Mouse (Mus musculus) heart, embryonic 16.5 days (tissue): Measurements from ENCODE around the gene Tmpo. TPM values are rescaled to one million over a fixed set of nuclear protein-coding genes. Genes with fewer than 3 reads are reported as not detected.

Experiments used
- ATAC-seq: fragments of 200-750 bp; cut with Nextera tagmentation; replicated peaks from 2 replicates; pipeline ENCODE4 v1.8.0; 2017; ENCODE audit warnings: moderate number of reproducible peaks; ENCODE audit not compliant: insufficient read depth, low FRiP score; ENCODE audit errors: extremely low read depth
- H3K27ac ChIP-seq: fragments of 300-500 bp; sonication (generic); 2 replicates; pipeline ENCODE4 v1.5.1; 2014; ENCODE audit warnings: mild to moderate bottlenecking, low read length, control low read depth, moderate library complexity
- H3K27me3 ChIP-seq: fragments of 300-500 bp; sonication (generic); 2 replicates; pipeline ENCODE4 v1.6.1; 2014; ENCODE audit warnings: low read length, mixed read lengths; ENCODE audit not compliant: control insufficient read depth, insufficient read depth
- H3K36me3 ChIP-seq: fragments of 300-500 bp; sonication (generic); 2 replicates; pipeline ENCODE4 v1.6.1; 2014; ENCODE audit not compliant: control insufficient read depth, insufficient read depth
- H3K4me1 ChIP-seq: fragments of 300-500 bp; sonication (generic); 2 replicates; pipeline ENCODE4 v1.6.1; 2014; ENCODE audit warnings: low read length, mixed read lengths; ENCODE audit not compliant: control insufficient read depth, insufficient read depth
- H3K4me2 ChIP-seq: fragments of 300-500 bp; sonication (generic); 2 replicates; pipeline ENCODE4 v1.6.1; 2014; ENCODE audit warnings: low read depth, mild to moderate bottlenecking, control low read depth, low read length
- H3K4me3 ChIP-seq: fragments of 300-500 bp; sonication (generic); 2 replicates; pipeline ENCODE4 v1.5.1; 2014; ENCODE audit warnings: mild to moderate bottlenecking, control low read depth, low read length
- H3K9ac ChIP-seq: fragments of 300-500 bp; sonication (generic); 2 replicates; pipeline ENCODE4 v1.6.1; 2014; ENCODE audit warnings: low read length, control low read depth
- H3K9me3 ChIP-seq: fragments of 300-500 bp; sonication (generic); replicated peaks from 2 replicates; pipeline ENCODE4 v1.6.1; 2016; ENCODE audit warnings: low read length; ENCODE audit not compliant: control insufficient read depth
- WGBS: fragments of 180-500 bp; shearing (Covaris S2); extraction: QIAGEN DNeasy Blood & Tissue Kit; methylation state at CpG from one replicate; pipeline ENCODE4 v1.1.7; 2014; 5-methylcytosine and 5-hydroxymethylcytosine counted together
- polyA plus RNA-seq: library from polyadenylated mRNA; unstranded; fragments of >200 nt; fragmentation: Nextera tagmentation; extraction: Ambion mirVana; gene quantifications from 2 replicates; pipeline ENCODE4 v1.2.1, GENCODE M21; 2015

Gene Tmpo
- polyA plus RNA-seq = 148 and 153 TPM in 2 replicates

- no peak for ATAC-seq
- Histone ChIP-seq H3K4me3 (peak within 1 kb of the TSS; percentile 63), H3K9me3 (no peaks in the 10 kb centered on the region), H3K4me1 (peaks cover 19% of the 10 kb centered on the region), H3K36me3 (no peaks in the 10 kb centered on the region), H3K9ac (peak within 1 kb of the TSS; percentile 82), H3K4me2 (peak within 1 kb of the TSS; percentile 73), H3K27me3 (no peaks in the 10 kb centered on the region), H3K27ac (peak within 1 kb of the TSS; percentile 99)
- WGBS = 10% methylated on average over 18 of the region's 18 CpGs
Measured at GRCm38 (mm10) chr10:91180761-91181460, at the start of gene Tmpo. Gene Tmpo (minus strand): TSS chr10:91181315.

GRCm38 (mm10) chr10:91230400-91230799 lies 49.3 kb upstream of the Tmpo start:
- Histone ChIP-seq H3K36me3 (no peaks in the 10 kb centered on the region), H3K4me3 (no peak overlapping the region), H3K4me1 (peaks cover 10% of the 10 kb centered on the region), H3K9ac (no peak overlapping the region), H3K4me2 (no peak overlapping the region), H3K27me3 (no peaks in the 10 kb centered on the region), H3K9me3 (no peaks in the 10 kb centered on the region), H3K27ac (peak overlapping the region; percentile 72)
- peak; percentile 79 for ATAC-seq
- WGBS = 27% methylated on average over 4 of the region's 4 CpGs

GRCm38 (mm10) chr10:91229518-91229961 lies 48.4 kb upstream of the Tmpo start:
- Histone ChIP-seq H3K27ac (peak overlapping the region; percentile 72), H3K9me3 (no peaks in the 10 kb centered on the region), H3K9ac (no peak overlapping the region), H3K36me3 (no peaks in the 10 kb centered on the region), H3K27me3 (no peaks in the 10 kb centered on the region), H3K4me2 (peak overlapping the region; percentile 17; the same call in 1 of the 2 replicates), H3K4me3 (no peak overlapping the region), H3K4me1 (peaks cover 10% of the 10 kb centered on the region)
- 28% methylated on average over 7 of the region's 7 CpGs for WGBS
- peak; percentile 61; the same call in 1 of the 2 replicates for ATAC-seq

GRCm38 (mm10) chr10:91228924-91229517 lies 47.9 kb upstream of the Tmpo start:
- ATAC-seq = 0 out of 2 replicates have a peak, but pooled peaks have one; percentile 4

GRCm38 (mm10) chr10:91227034-91227433 lies 45.9 kb upstream of the Tmpo start:
- no peak overlapping the region; the same call in 1 of the 2 replicates for H3K27ac ChIP-seq
- no peaks in the 10 kb centered on the region for H3K27me3 ChIP-seq
- no peak overlapping the region for H3K4me3 ChIP-seq
- H3K4me2 ChIP-seq = no peak overlapping the region
- H3K36me3 ChIP-seq = no peaks in the 10 kb centered on the region
- ATAC-seq = no peak
- no peaks in the 10 kb centered on the region for H3K9me3 ChIP-seq
- peaks cover 10% of the 10 kb centered on the region for H3K4me1 ChIP-seq
- H3K9ac ChIP-seq = no peak overlapping the region
- 45% methylated on average over 4 of the region's 4 CpGs for WGBS

More at GRCm38 (mm10) chr10:91228924-91229517, 47.9 kb upstream of the Tmpo start:
- H3K27me3 ChIP-seq = no peaks in the 10 kb centered on the region
- peak overlapping the region; percentile 17; the same call in 1 of the 2 replicates for H3K4me2 ChIP-seq
- no peak overlapping the region for H3K4me3 ChIP-seq
- H3K36me3 ChIP-seq = no peaks in the 10 kb centered on the region
- peak overlapping the region; percentile 72 for H3K27ac ChIP-seq
- WGBS = 67% methylated on average over 6 of the region's 6 CpGs
- H3K9me3 ChIP-seq = no peaks in the 10 kb centered on the region
- no peak overlapping the region for H3K9ac ChIP-seq
- H3K4me1 ChIP-seq = peaks cover 10% of the 10 kb centered on the region

DNA sequence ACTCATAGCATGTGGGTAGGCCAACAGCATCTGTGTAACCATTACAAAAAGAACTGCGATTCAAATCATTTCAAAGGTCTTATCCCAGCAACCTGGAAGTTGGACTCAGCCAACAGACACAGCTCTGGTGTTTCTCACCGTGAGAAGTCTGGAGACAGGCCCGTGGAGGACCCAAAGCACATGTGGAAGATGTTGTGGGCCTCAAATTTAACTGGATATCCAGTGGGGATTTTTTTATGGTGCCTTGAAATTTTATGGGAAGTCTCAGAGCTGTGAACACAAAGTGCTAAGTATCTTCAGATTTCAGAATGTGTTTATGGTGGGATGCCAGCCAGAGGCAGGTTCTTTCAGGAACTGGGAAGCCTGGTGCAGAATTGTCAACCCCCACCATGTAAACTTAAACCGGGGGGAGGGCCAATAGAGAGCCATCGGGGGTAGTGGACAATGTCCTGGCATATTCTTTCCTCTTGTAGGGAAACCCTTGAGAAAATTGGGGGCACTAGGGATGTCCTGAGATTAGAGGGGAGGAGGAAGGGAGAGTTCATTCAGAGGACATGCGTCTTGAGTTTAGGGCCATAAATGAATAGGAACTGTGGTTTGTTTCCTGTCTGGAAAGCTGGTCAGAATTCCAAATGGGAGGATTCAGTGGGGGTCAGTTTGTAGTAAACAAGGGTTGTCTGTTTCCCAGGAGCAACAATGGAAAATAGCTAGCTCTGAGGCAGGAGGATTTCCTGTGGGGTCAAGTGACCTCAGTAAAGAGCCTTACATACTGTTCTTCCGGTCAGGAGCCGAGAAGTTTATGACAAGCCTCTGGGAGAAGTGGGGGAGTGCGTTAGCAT lies 41.5 kb upstream of the Tmpo start:
- Histone ChIP-seq H3K4me2 (no peak overlapping the region), H3K4me1 (peaks cover 2% of the 10 kb centered on the region; the same call in 1 of the 2 replicates), H3K9ac (no peak overlapping the region), H3K4me3 (no peak overlapping the region), H3K27ac (peak overlapping the region; percentile 64), H3K27me3 (no peaks in the 10 kb centered on the region), H3K36me3 (no peaks in the 10 kb centered on the region), H3K9me3 (no peaks in the 10 kb centered on the region)
- WGBS = 48% methylated on average over 9 of the region's 9 CpGs
- ATAC-seq = peak; percentile 76

DNA sequence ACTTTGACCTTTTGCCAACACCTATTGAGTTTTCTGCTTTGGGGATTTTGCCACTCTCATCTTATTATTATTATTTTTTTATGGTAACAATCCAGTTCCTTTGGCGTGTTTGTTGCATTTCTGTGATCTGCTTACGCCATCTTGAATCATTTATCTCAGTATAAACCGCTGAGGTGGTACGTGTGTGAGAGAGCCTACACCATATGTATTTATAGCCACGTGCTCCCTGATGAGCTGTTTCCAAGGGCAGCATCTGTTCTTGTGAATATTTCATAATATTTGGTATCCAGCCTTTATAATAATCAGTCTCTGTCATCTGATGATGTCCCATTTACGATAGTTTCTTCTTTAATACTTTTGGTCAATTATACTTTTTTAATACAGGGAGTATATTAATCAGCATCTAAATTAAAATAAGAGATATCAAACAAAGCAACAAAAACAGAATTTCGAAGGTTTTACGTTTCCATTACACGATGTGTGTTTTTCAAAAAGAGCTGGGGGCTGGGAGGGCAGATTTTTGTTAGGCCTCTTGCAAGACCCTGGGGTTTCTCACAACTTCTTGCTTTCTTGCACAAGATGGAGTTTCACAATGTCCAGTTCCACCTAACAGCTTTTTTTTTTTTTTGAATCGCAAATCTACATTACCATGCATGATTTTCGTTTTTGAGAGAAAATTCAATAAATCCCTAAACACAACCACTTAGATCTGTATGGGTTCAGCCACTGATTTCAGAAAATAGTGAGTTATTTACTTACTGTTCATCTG lies 28.0 kb upstream of the Tmpo start:
- no peaks in the 10 kb centered on the region for H3K9me3 ChIP-seq
- H3K27ac ChIP-seq = no peak overlapping the region; the same call in 1 of the 2 replicates
- ATAC-seq = no peak
- no peak overlapping the region for H3K4me3 ChIP-seq
- no peaks in the 10 kb centered on the region for H3K27me3 ChIP-seq
- H3K4me1 ChIP-seq = no peaks in the 10 kb centered on the region
- H3K36me3 ChIP-seq = no peaks in the 10 kb centered on the region
- no peak overlapping the region for H3K9ac ChIP-seq
- WGBS = 79% methylated on average over 11 of the region's 11 CpGs
- no peak overlapping the region for H3K4me2 ChIP-seq

DNA sequence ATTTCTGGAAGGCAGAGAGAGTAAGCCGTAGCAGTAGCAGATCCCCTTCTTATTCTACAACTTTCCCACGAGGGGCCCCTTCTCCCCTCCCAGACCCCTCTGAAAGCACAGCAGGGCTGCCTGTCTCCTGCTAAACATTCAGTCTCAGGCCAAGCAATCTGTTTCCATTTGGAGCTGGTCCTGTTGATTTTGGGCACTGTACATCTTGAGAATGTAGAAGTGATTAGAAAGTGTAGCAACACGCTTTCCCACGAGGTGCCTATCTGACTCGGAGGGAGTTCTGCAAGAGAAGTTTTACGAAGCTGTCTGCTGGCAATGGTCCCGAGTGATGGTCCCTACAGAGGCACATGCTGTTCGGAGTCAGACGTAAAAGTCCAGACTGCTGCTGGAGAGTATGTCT lies 27.3 kb upstream of the Tmpo start:
- H3K36me3 ChIP-seq = no peaks in the 10 kb centered on the region
- 47% methylated on average over 9 of the region's 9 CpGs for WGBS

More for the DNA sequence above, 27.3 kb upstream of the Tmpo start:
- Histone ChIP-seq H3K9ac (no peak overlapping the region), H3K4me1 (no peaks in the 10 kb centered on the region), H3K27ac (peak overlapping the region; percentile 46), H3K4me3 (no peak overlapping the region), H3K9me3 (no peaks in the 10 kb centered on the region), H3K4me2 (no peak overlapping the region), H3K27me3 (no peaks in the 10 kb centered on the region)
- ATAC-seq = peak; percentile 49; the same call in 1 of the 2 replicates
